Mouse (Mus musculus): ENCODE results near the gene C1qtnf9. TPM values are rescaled to one million over a fixed set of nuclear protein-coding genes. Genes with fewer than 3 reads are reported as not detected.

The C1qtnf9 gene
- total and polyA plus RNA-seq, 3 experiments, result not detected

- no peak for TF ChIP-seq TAL1 (IDR thresholded peaks at IDR 0.05; ENCODE audit: low read length)
- TF ChIP-seq KAT2A (conservative IDR thresholded peaks at IDR 0.05; ENCODE audit: low read depth, low read length), result no peak
- TF ChIP-seq RCOR1 (IDR thresholded peaks at IDR 0.05; ENCODE audit: low read depth, low read length), result no peak
- no peak for TF ChIP-seq BHLHE40 (IDR thresholded peaks at IDR 0.05; ENCODE audit: borderline replicate concordance, low read depth, low read length)
- no peak for TF ChIP-seq MAX (IDR thresholded peaks at IDR 0.05; ENCODE audit: low read length)
- TF ChIP-seq TCF12 (IDR thresholded peaks at IDR 0.05; ENCODE audit: low read depth, low read length), result no peak
- no peak for TF ChIP-seq CTCF (IDR thresholded peaks at IDR 0.05 in 2 of 3, conservative IDR thresholded peaks at IDR 0.05 in 1 of 3; ENCODE audit: control insufficient read depth in 1 of 3, insufficient read depth in 1 of 3, low read depth in 2 of 3, low read length in 3 of 3, poor library complexity in 1 of 3, severe bottlenecking in 1 of 3)
- no peak for TF ChIP-seq RAD21 (IDR thresholded peaks at IDR 0.05; ENCODE audit: low read depth, low read length)
- H3K36me3 ChIP-seq (ENCODE audit: control insufficient read depth in 1 of 2, insufficient read depth in 2 of 2, low read length in 2 of 2), result no peaks in the 10 kb centered on the region
- no peak overlapping the region for H3K9ac ChIP-seq (ENCODE audit: control insufficient read depth, low read depth, low read length, poor library complexity, severe bottlenecking)
- H3K27ac ChIP-seq (ENCODE audit: control insufficient read depth, low read depth, low read length), result no peak overlapping the region
- no peak for DNase-seq (ENCODE audit: low read depth, low spot score)
- no peaks in the 10 kb centered on the region for H3K79me2 ChIP-seq (ENCODE audit: control insufficient read depth, insufficient read depth, low read length, poor library complexity)
- H3K9me3 ChIP-seq (replicated peaks; ENCODE audit: insufficient read depth, low read length), result no peaks in the 10 kb centered on the region
- no peak overlapping the region for H3K4me3 ChIP-seq (ENCODE audit: control insufficient read depth in 1 of 2, insufficient read depth in 1 of 2, low read depth in 2 of 2, low read length in 2 of 2)
- H3K4me1 ChIP-seq (ENCODE audit: control insufficient read depth in 1 of 2, insufficient read depth in 2 of 2, low read length in 2 of 2), result no peaks in the 10 kb centered on the region
- H3K27me3 ChIP-seq (ENCODE audit: control insufficient read depth in 1 of 2, insufficient read depth in 2 of 2, low read length in 2 of 2), result no peaks in the 10 kb centered on the region
These were observed 13.3 kb upstream of the C1qtnf9 start for GRCm38 (mm10) chr14:60754656-60755055.

GRCm38 (mm10) chr14:60756271-60756670, 11.7 kb upstream of the C1qtnf9 start:
- H3K36me3 ChIP-seq (ENCODE audit: control insufficient read depth in 1 of 2, insufficient read depth in 2 of 2, low read length in 2 of 2), result no peaks in the 10 kb centered on the region
- no peak overlapping the region for H3K4me3 ChIP-seq (ENCODE audit: control insufficient read depth in 1 of 2, insufficient read depth in 1 of 2, low read depth in 2 of 2, low read length in 2 of 2)
- no peaks in the 10 kb centered on the region for H3K9me3 ChIP-seq (replicated peaks; ENCODE audit: insufficient read depth, low read length)
- H3K4me1 ChIP-seq (ENCODE audit: control insufficient read depth in 1 of 2, insufficient read depth in 2 of 2, low read length in 2 of 2), result no peaks in the 10 kb centered on the region
- no peaks in the 10 kb centered on the region for H3K79me2 ChIP-seq (ENCODE audit: control insufficient read depth, insufficient read depth, low read length, poor library complexity)
- H3K9ac ChIP-seq (ENCODE audit: control insufficient read depth, low read depth, low read length, poor library complexity, severe bottlenecking), result no peak overlapping the region
- TF ChIP-seq GATA1 (IDR thresholded peaks at IDR 0.05; ENCODE audit: low read depth, low read length) (no peak), MYB (IDR thresholded peaks at IDR 0.05; ENCODE audit: low read depth, low read length) (no peak), POLR2AphosphoS2 (IDR thresholded peaks at IDR 0.05; ENCODE audit: low read length) (no peak), MAFK (IDR thresholded peaks at IDR 0.05; ENCODE audit: borderline replicate concordance, low read depth, low read length) (no peak), MEF2A (IDR thresholded peaks at IDR 0.05; ENCODE audit: extremely low read depth, insufficient replicate concordance, low read depth, low read length, poor library complexity, severe bottlenecking) (no peak), SMC3 (IDR thresholded peaks at IDR 0.05; ENCODE audit: low read depth, low read length) (no peak), JUND (IDR thresholded peaks at IDR 0.05; ENCODE audit: low read depth, low read length) (no peak), TAL1 (IDR thresholded peaks at IDR 0.05; ENCODE audit: low read length) (no peak), RCOR1 (IDR thresholded peaks at IDR 0.05; ENCODE audit: low read depth, low read length) (no peak), SIN3A (IDR thresholded peaks at IDR 0.05; ENCODE audit: low read length) (no peak), MXI1 (IDR thresholded peaks at IDR 0.05; ENCODE audit: low read depth, low read length) (no peak), CHD2 (IDR thresholded peaks at IDR 0.05; ENCODE audit: low read length) (no peak)
- no peak for DNase-seq (ENCODE audit: low read depth, low spot score)
- H3K27me3 ChIP-seq (ENCODE audit: control insufficient read depth in 1 of 2, insufficient read depth in 2 of 2, low read length in 2 of 2), result no peaks in the 10 kb centered on the region
- no peak overlapping the region for H3K27ac ChIP-seq (ENCODE audit: control insufficient read depth, low read depth, low read length)

Data from MEL (cell line).